12 mouse cellular contexts compared by ENCODE assay signal in the genomic region with DNA sequence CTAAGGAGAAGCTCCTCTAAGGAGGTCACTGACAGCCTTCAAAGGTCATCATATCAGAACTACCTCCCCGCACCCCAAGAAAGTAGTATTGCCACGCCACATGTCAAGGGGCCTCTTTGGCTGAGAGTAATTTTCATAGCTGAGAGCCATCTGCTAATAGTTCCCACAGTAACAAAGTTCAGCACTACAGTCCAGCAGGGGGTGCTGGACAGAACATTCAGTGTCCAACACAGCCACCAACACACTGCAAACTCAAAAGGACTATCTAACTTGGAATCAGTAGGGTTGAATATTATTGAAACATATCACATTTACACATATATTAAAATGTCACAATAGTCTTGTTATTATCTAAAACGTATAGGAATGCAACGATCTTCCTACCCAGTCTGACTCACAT. TPM values are rescaled to one million over a fixed set of nuclear protein-coding genes. Genes with fewer than 3 reads are reported as not detected.
DNase-seq lines count a peak whose midpoint lies in the region; ATAC-seq and TF ChIP-seq lines count a peak whose summit lies in the region.
"Had no signal": no experiment of that assay in that cellular context is flagged by ENCODE, and none has a peak within 500 bp of the region (broad histone marks: within the 10 kb centered on the region; RNA-seq: fewer than 3 reads in every experiment).

No protein-coding gene starts in this region.

- no peaks in the 10 kb centered on the region for H3K36me3 ChIP-seq in liver, embryonic 12.5 days
- no peaks in the 10 kb centered on the region for H3K36me3 ChIP-seq in G1E (replicated peaks)
- H3K36me3 ChIP-seq: embryonic facial prominence, embryonic 15.5 days; forebrain, embryonic 15.5 days; neural tube, embryonic 12.5 days had no signal

- H3K27me3 ChIP-seq in liver, embryonic 12.5 days (replicated peaks) = peaks cover 33% of the 10 kb centered on the region
- H3K27me3 ChIP-seq in G1E (ENCODE audit: insufficient read depth, low read length) = peaks cover 9% of the 10 kb centered on the region

- 75% methylated on average over 4 of the region's 4 CpGs for WGBS in liver, embryonic 12.5 days (ENCODE audit: insufficient replicate concordance)

- ATAC-seq in liver, embryonic 12.5 days = no peak
- ATAC-seq in G1E (ENCODE audit: extremely low read depth, insufficient number of reproducible peaks, low FRiP score, poor library complexity, severe bottlenecking) = peak; percentile 43
- 0 out of 2 replicates have a peak, but pooled peaks have one; percentile 23 for ATAC-seq in megakaryocyte progenitor cell, adult 5-6 weeks (replicated peaks; ENCODE audit: poor library complexity)
- ATAC-seq: forebrain, embryonic 15.5 days; inflammation-experienced regulatory T-cells, adult 6 months had no signal

- no peak overlapping the region for H3K27ac ChIP-seq in gastrocnemius, adult 2 months
- no peak overlapping the region for H3K27ac ChIP-seq in liver, embryonic 12.5 days
- H3K27ac ChIP-seq: embryonic facial prominence, embryonic 15.5 days; forebrain, embryonic 15.5 days; neural tube, embryonic 12.5 days had no signal

- H3K4me2 ChIP-seq in liver, embryonic 12.5 days = no peak overlapping the region
- H3K4me2 ChIP-seq: embryonic facial prominence, embryonic 15.5 days; forebrain, embryonic 15.5 days; neural tube, embryonic 12.5 days had no signal

- H3K4me1 ChIP-seq in liver, embryonic 12.5 days = peaks cover 20% of the 10 kb centered on the region
- peaks cover 36% of the 10 kb centered on the region for H3K4me1 ChIP-seq in G1E (ENCODE audit: insufficient read depth, low read depth, low read length)

- no peaks in the 10 kb centered on the region for H3K9me3 ChIP-seq in liver, embryonic 12.5 days (replicated peaks)
- no peaks in the 10 kb centered on the region for H3K9me3 ChIP-seq in G1E (replicated peaks)
- H3K9me3 ChIP-seq: embryonic facial prominence, embryonic 15.5 days; forebrain, embryonic 15.5 days; neural tube, embryonic 12.5 days had no signal

- TF ChIP-seq CTCF in gastrocnemius, adult 2 months (IDR thresholded peaks at IDR 0.05) = peak; percentile 41
- TF ChIP-seq CTCF in G1E (IDR thresholded peaks at IDR 0.05; ENCODE audit: low read depth, low read length) = no peak

- H3K4me3 ChIP-seq in gastrocnemius, adult 2 months = no peak overlapping the region
- H3K4me3 ChIP-seq in liver, embryonic 12.5 days = no peak overlapping the region
- no peak overlapping the region for H3K4me3 ChIP-seq in G1E (ENCODE audit: low read depth, low read length)
- H3K4me3 ChIP-seq: embryonic facial prominence, embryonic 15.5 days; forebrain, embryonic 15.5 days; neural tube, embryonic 12.5 days had no signal

- DNase-seq in gastrocnemius, adult 2 months = no peak
- no peak for DNase-seq in gastrocnemius, postnatal 36 days
- DNase-seq in liver (peak; percentile 22), G1E (ENCODE audit: low spot score) (no peak)
- no peak for DNase-seq in spleen, postnatal 10 days (ENCODE audit: low spot score in 2 of 2)
- DNase-seq: midbrain, embryonic 14.5 days had no signal

- intact Hi-C loops in gastrocnemius, adult 2 months (cut with DNase I) = no loop called here
- intact Hi-C loops in gastrocnemius, postnatal 36 days (cut with DNase I) = no loop called here

- no peak overlapping the region for H3K9ac ChIP-seq in liver, embryonic 12.5 days
- H3K9ac ChIP-seq: embryonic facial prominence, embryonic 15.5 days; forebrain, embryonic 15.5 days; neural tube, embryonic 12.5 days had no signal

RNA-seq across cellular contexts. Expression of a gene that starts 2.6 kb away (rescaled TPM):
- total RNA-seq in gastrocnemius, adult 2 months (2021) = under 1 TPM; 0.15 to 0.20 TPM
- total RNA-seq in gastrocnemius, postnatal 36 days (2021) = under 1 TPM; 0.15 to 0.31 TPM
- 0.29 and 0.31 TPM in 2 replicates for polyA plus RNA-seq in liver, embryonic 12.5 days (2016; fragmentation: Nextera tagmentation; extraction: Ambion mirVana)
- total RNA-seq in G1E (2014; fragmentation: Nextera tagmentation) (not detected in 2 replicates), G1E (2017) (0.06 and 0.16 TPM in 2 replicates)
- polyA plus RNA-seq in G1E (2012) = not detected in 2 replicates
- total RNA-seq in megakaryocyte progenitor cell, adult 5-6 weeks (2015) = 0.93 and 1.2 TPM in 2 replicates
- total RNA-seq in megakaryocyte progenitor cell, adult 5-6 weeks (2017) = 0.51 and 0.54 TPM in 2 replicates
